Mouse (Mus musculus): ENCODE measurements around the gene Wdr95.

GRCm38 (mm10) chr5:149583507-149583906 lies 55.0 kb downstream of the Wdr95 start:
- no peak for TF ChIP-seq CTCF (IDR thresholded peaks at IDR 0.05; ENCODE audit: extremely low read depth, insufficient read depth, insufficient read length, insufficient replicate concordance)
- no peak for TF ChIP-seq POLR2A (IDR thresholded peaks at IDR 0.05; ENCODE audit: low read depth, low read length)
